Mouse (Mus musculus) olfactory bulb, adult 2 months (tissue): ENCODE results near the gene Ltf. TPM values are rescaled to one million over a fixed set of nuclear protein-coding genes. Genes with fewer than 3 reads are reported as not detected.

Experiments used
- H3K27ac ChIP-seq: fragments of 200-500 bp; 2 replicates; pipeline ENCODE4 v1.5.1; 2012; ENCODE audit warnings: low read depth, low read length; ENCODE audit not compliant: insufficient read depth
- H3K4me1 ChIP-seq: fragments of 200-500 bp; 2 replicates; pipeline ENCODE4 v1.6.1; 2012; ENCODE audit warnings: low read length; ENCODE audit not compliant: control insufficient read depth, insufficient read depth
- H3K4me3 ChIP-seq: fragments of 200-500 bp; 2 replicates; pipeline ENCODE4 v1.5.1; 2012; ENCODE audit warnings: mild to moderate bottlenecking, low read depth, low read length, moderate library complexity; ENCODE audit not compliant: insufficient read depth
- CTCF ChIP-seq: fragments of 200-500 bp; IDR thresholded peaks from 2 replicates; pipeline ENCODE4 v1.5.1; 2012; ENCODE audit warnings: low read depth, mild to moderate bottlenecking, low read length, moderate library complexity; ENCODE audit not compliant: insufficient read depth
- POLR2A ChIP-seq: fragments of 200-500 bp; IDR thresholded peaks from 2 replicates; pipeline ENCODE4 v1.6.1; 2012; ENCODE audit warnings: mild to moderate bottlenecking, low read depth, low read length, moderate library complexity; ENCODE audit not compliant: insufficient read depth
- WGBS: fragments of 180-500 bp; shearing (Covaris S2); methylation state at CpG from one replicate; pipeline ENCODE4 v1.1.7; 2018; 5-methylcytosine and 5-hydroxymethylcytosine counted together
- polyA plus RNA-seq: library from polyadenylated mRNA; stranded (reverse); fragments of >200 nt; gene quantifications from 2 replicates; pipeline ENCODE4 v1.2.4, GENCODE M21; 2012; ENCODE audit warnings: low replicate concordance; ENCODE audit not compliant: missing spikeins, insufficient read depth, insufficient read length

Ltf gene
- polyA plus RNA-seq, 1 experiment: not detected

- 44% methylated on average over 4 of the region's 4 CpGs for WGBS
- H3K27ac ChIP-seq: no peak overlapping the region
- TF ChIP-seq POLR2A (no peak), CTCF (no peak)
Measured at GRCm38 (mm10) chr9:111070546-111070961, 51.5 kb downstream of the Ltf start.

GRCm38 (mm10) chr9:111072175-111072574 is 53.1 kb downstream of the Ltf start:
- H3K27ac ChIP-seq: no peak overlapping the region
- no peak for TF ChIP-seq POLR2A
- no peak for TF ChIP-seq CTCF
- H3K4me1 ChIP-seq: no peaks in the 10 kb centered on the region
- H3K4me3 ChIP-seq: no peak overlapping the region
- 52% methylated on average over 7 of the region's 7 CpGs for WGBS

More at GRCm38 (mm10) chr9:111070546-111070961, 51.5 kb downstream of the Ltf start:
- Histone ChIP-seq H3K4me3 (no peak overlapping the region), H3K4me1 (no peaks in the 10 kb centered on the region)

GRCm38 (mm10) chr9:111072971-111073370 is 53.9 kb downstream of the Ltf start:
- 82% methylated on average over 4 of the region's 4 CpGs for WGBS
- TF ChIP-seq CTCF (no peak), POLR2A (no peak)
- no peak overlapping the region for H3K4me3 ChIP-seq
- no peak overlapping the region for H3K27ac ChIP-seq
- no peaks in the 10 kb centered on the region for H3K4me1 ChIP-seq

GRCm38 (mm10) chr9:111077745-111078144 is 58.7 kb downstream of the Ltf start:
- H3K4me1 ChIP-seq: 0 out of 2 replicates have a peak, but pooled peaks cover 3% of the 10 kb centered on the region
- H3K27ac ChIP-seq: no peak overlapping the region
- no peak overlapping the region for H3K4me3 ChIP-seq
- TF ChIP-seq CTCF (no peak), POLR2A (no peak)
- 52% methylated on average over 5 of the region's 5 CpGs for WGBS

GRCm38 (mm10) chr9:111080801-111081200 is 61.7 kb downstream of the Ltf start:
- no peak for TF ChIP-seq CTCF
- no peak for TF ChIP-seq POLR2A
- WGBS: 95% methylated on average over 8 of the region's 8 CpGs
- Histone ChIP-seq H3K4me1 (0 out of 2 replicates have a peak, but pooled peaks cover 3% of the 10 kb centered on the region), H3K4me3 (no peak overlapping the region), H3K27ac (no peak overlapping the region)

GRCm38 (mm10) chr9:111081765-111082164 is 62.7 kb downstream of the Ltf start:
- Histone ChIP-seq H3K4me3 (no peak overlapping the region), H3K4me1 (0 out of 2 replicates have a peak, but pooled peaks cover 3% of the 10 kb centered on the region), H3K27ac (no peak overlapping the region)
- no peak for TF ChIP-seq CTCF
- no peak for TF ChIP-seq POLR2A
- WGBS: 81% methylated on average over 5 of the region's 5 CpGs

- Histone ChIP-seq H3K4me3 (no peak overlapping the region), H3K27ac (no peak overlapping the region), H3K4me1 (0 out of 2 replicates have a peak, but pooled peaks cover 3% of the 10 kb centered on the region)
- TF ChIP-seq POLR2A: no peak
- no peak for TF ChIP-seq CTCF
- WGBS: 69% methylated on average over 4 of the region's 4 CpGs
Measured at GRCm38 (mm10) chr9:111085329-111085728, 66.3 kb downstream of the Ltf start.

- no peak for TF ChIP-seq CTCF
- no peak for TF ChIP-seq POLR2A
- no peak overlapping the region for H3K27ac ChIP-seq
- H3K4me1 ChIP-seq: 0 out of 2 replicates have a peak, but pooled peaks cover 3% of the 10 kb centered on the region
- 66% methylated on average over 6 of the region's 6 CpGs for whole genome bisulfite sequencing
- H3K4me3 ChIP-seq: no peak overlapping the region
Measured at GRCm38 (mm10) chr9:111086137-111086536, 67.1 kb downstream of the Ltf start.

GRCm38 (mm10) chr9:111086995-111087606 is 68.0 kb downstream of the Ltf start:
- Histone ChIP-seq H3K4me1 (0 out of 2 replicates have a peak, but pooled peaks cover 2% of the 10 kb centered on the region), H3K4me3 (no peak overlapping the region), H3K27ac (no peak overlapping the region)
- TF ChIP-seq POLR2A: no peak
- no peak for TF ChIP-seq CTCF
- 58% methylated on average over 3 of the region's 3 CpGs for WGBS

- H3K4me1 ChIP-seq: no peaks in the 10 kb centered on the region
- 15% methylated on average over 5 of the region's 5 CpGs for WGBS
- H3K4me3 ChIP-seq: no peak overlapping the region
- no peak overlapping the region for H3K27ac ChIP-seq
- TF ChIP-seq CTCF: no peak
- no peak for TF ChIP-seq POLR2A
Measured at GRCm38 (mm10) chr9:111087960-111088359, 68.9 kb downstream of the Ltf start.
